Mouse (Mus musculus): ENCODE measurements around the gene Cdh24. TPM values are rescaled to one million over a fixed set of nuclear protein-coding genes. Genes with fewer than 3 reads are reported as not detected.

Gene Cdh24
- polyA plus RNA-seq, 2 experiments, result 0.13 to 1.4 TPM

GRCm38 (mm10) chr14:54610648-54611047, 30.5 kb downstream of the Cdh24 start:
- TF ChIP-seq CTCF (IDR thresholded peaks at IDR 0.05; ENCODE audit: low read depth) (no peak), EP300 (IDR thresholded peaks at IDR 0.05; ENCODE audit: low read depth) (no peak)
- Histone ChIP-seq H3K27me3 (ENCODE audit: control insufficient read depth, insufficient read depth, low read length) (no peaks in the 10 kb centered on the region), H3K27ac (no peak overlapping the region), H3K36me3 (replicated peaks; ENCODE audit: control insufficient read depth, insufficient read depth, low read depth) (peaks cover 15% of the 10 kb centered on the region), H3K9ac (replicated peaks) (no peak overlapping the region), H3K4me2 (ENCODE audit: low read depth) (no peak overlapping the region), H3K4me3 (ENCODE audit: insufficient read depth in 1 of 2, low read depth in 2 of 2, low read length in 2 of 2) (no peak overlapping the region), H3K9me3 (ENCODE audit: control insufficient read depth, low read length) (no peaks in the 10 kb centered on the region), H3K4me1 (replicated peaks; ENCODE audit: control insufficient read depth in 2 of 2, insufficient read depth in 2 of 2, low read length in 1 of 2) (peaks cover 0 to 5% of the 10 kb centered on the region in 2 experiments; a peak in 2 of 4 replicates)
- ATAC-seq (ENCODE audit: insufficient read depth) (no peak), DNase-seq (ENCODE audit: low read depth in 3 of 3, low spot score in 3 of 3) (no peak)
- WGBS (ENCODE audit: insufficient replicate concordance), result 74% methylated on average over 6 of the region's 6 CpGs

DNA sequence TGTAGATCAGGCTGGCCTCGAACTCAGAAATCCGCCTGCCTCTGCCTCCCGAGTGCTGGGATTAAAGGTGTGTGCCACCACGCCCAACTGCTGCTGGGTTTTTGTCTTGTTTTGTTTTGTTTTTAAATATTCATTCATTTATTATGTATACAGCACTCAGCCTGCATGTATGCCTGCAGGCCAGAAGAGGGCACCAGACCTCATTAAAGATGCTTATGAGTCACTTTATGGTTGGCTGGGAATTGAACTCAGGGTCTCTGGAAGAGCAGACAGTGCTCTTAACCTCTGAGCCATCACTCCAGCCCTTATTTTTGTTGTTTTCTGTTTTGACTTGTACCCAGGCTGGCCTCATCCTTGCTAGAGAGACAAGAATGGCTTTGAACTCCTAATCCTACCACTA, 31.2 kb downstream of the Cdh24 start:
- 39% methylated on average over 4 of the region's 4 CpGs for WGBS (ENCODE audit: insufficient replicate concordance)
- H3K36me3 ChIP-seq (replicated peaks; ENCODE audit: control insufficient read depth, insufficient read depth, low read depth), result peaks cover 10% of the 10 kb centered on the region
- H3K4me3 ChIP-seq (ENCODE audit: insufficient read depth in 1 of 2, low read depth in 2 of 2, low read length in 2 of 2), result no peak overlapping the region
- no peaks in the 10 kb centered on the region for H3K9me3 ChIP-seq (ENCODE audit: control insufficient read depth, low read length)
- no peak overlapping the region for H3K9ac ChIP-seq (replicated peaks)
- H3K27ac ChIP-seq, result no peak overlapping the region
- DNase-seq (ENCODE audit: low read depth in 3 of 3, low spot score in 3 of 3), result no peak
- H3K27me3 ChIP-seq (ENCODE audit: control insufficient read depth, insufficient read depth, low read length), result no peaks in the 10 kb centered on the region
- TF ChIP-seq EP300 (IDR thresholded peaks at IDR 0.05; ENCODE audit: low read depth) (no peak), CTCF (IDR thresholded peaks at IDR 0.05; ENCODE audit: low read depth) (peak; percentile 79)
- H3K4me2 ChIP-seq (ENCODE audit: low read depth), result no peak overlapping the region
- no peak for ATAC-seq (ENCODE audit: insufficient read depth)
- H3K4me1 ChIP-seq (replicated peaks; ENCODE audit: control insufficient read depth in 2 of 2, insufficient read depth in 2 of 2, low read length in 1 of 2), result peaks cover 5 to 8% of the 10 kb centered on the region in 2 experiments

DNA sequence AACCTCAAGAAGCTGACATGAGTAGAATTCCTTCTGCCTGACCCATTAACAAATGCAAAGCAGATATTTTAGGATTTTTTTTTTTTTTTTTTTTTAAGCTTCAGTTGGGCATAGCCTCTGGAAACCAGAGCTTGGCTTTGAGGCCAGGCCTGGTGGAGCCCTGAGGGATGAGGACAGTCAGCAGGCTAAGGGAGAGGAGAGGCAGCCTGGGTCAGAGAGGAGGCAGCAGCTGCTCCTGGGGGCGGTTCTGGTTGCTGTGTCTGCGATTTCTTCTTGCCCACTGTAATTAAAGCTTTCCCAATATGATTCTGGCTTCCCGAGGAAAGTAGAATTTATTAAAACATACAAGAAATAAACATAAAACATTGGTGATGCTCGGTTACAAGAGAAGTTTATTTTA, 31.9 kb downstream of the Cdh24 start:
- Histone ChIP-seq H3K4me2 (ENCODE audit: low read depth) (no peak overlapping the region), H3K4me3 (ENCODE audit: insufficient read depth in 1 of 2, low read depth in 2 of 2, low read length in 2 of 2) (no peak overlapping the region), H3K27ac (no peak overlapping the region), H3K36me3 (replicated peaks; ENCODE audit: control insufficient read depth, insufficient read depth, low read depth) (peaks cover 8% of the 10 kb centered on the region; the same call in 1 of the 2 replicates), H3K4me1 (replicated peaks; ENCODE audit: control insufficient read depth in 2 of 2, insufficient read depth in 2 of 2, low read length in 1 of 2) (peaks cover 10 to 13% of the 10 kb centered on the region in 2 experiments), H3K27me3 (ENCODE audit: control insufficient read depth, insufficient read depth, low read length) (no peaks in the 10 kb centered on the region), H3K9ac (replicated peaks) (no peak overlapping the region), H3K9me3 (ENCODE audit: control insufficient read depth, low read length) (no peaks in the 10 kb centered on the region)
- ATAC-seq (ENCODE audit: insufficient read depth) (no peak), DNase-seq (ENCODE audit: low read depth in 3 of 3, low spot score in 3 of 3) (no peak)
- 75% methylated on average over 4 of the region's 4 CpGs for WGBS (ENCODE audit: insufficient replicate concordance)
- TF ChIP-seq CTCF (IDR thresholded peaks at IDR 0.05; ENCODE audit: low read depth) (no peak), EP300 (IDR thresholded peaks at IDR 0.05; ENCODE audit: low read depth) (no peak)

- no peak for TF ChIP-seq CTCF (IDR thresholded peaks at IDR 0.05; ENCODE audit: low read depth)
- TF ChIP-seq EP300 (IDR thresholded peaks at IDR 0.05; ENCODE audit: low read depth), result no peak
- 67% methylated on average over 8 of the region's 8 CpGs for WGBS (ENCODE audit: insufficient replicate concordance)
- Histone ChIP-seq H3K27me3 (ENCODE audit: control insufficient read depth, insufficient read depth, low read length) (no peaks in the 10 kb centered on the region), H3K27ac (no peak overlapping the region), H3K4me3 (ENCODE audit: insufficient read depth in 1 of 2, low read depth in 2 of 2, low read length in 2 of 2) (no peak overlapping the region), H3K4me1 (replicated peaks; ENCODE audit: control insufficient read depth in 2 of 2, insufficient read depth in 2 of 2, low read length in 1 of 2) (peaks cover 24 to 25% of the 10 kb centered on the region in 2 experiments), H3K9ac (replicated peaks) (no peak overlapping the region), H3K9me3 (ENCODE audit: control insufficient read depth, low read length) (no peaks in the 10 kb centered on the region), H3K4me2 (ENCODE audit: low read depth) (no peak overlapping the region), H3K36me3 (replicated peaks; ENCODE audit: control insufficient read depth, insufficient read depth, low read depth) (no peaks in the 10 kb centered on the region)
- ATAC-seq (ENCODE audit: insufficient read depth), result no peak
- no peak for DNase-seq (ENCODE audit: low read depth in 3 of 3, low spot score in 3 of 3)
These were observed 33.9 kb downstream of the Cdh24 start for GRCm38 (mm10) chr14:54607226-54607625.

GRCm38 (mm10) chr14:54605752-54606321, 35.3 kb downstream of the Cdh24 start, which contains the start of gene 4931414P19Rik:
4931414P19Rik (minus strand) TSS chr14:54605993.
- peaks cover 27 to 31% of the 10 kb centered on the region in 2 experiments for H3K4me1 ChIP-seq (replicated peaks; ENCODE audit: control insufficient read depth in 2 of 2, insufficient read depth in 2 of 2, low read length in 1 of 2)
- H3K4me3 ChIP-seq (ENCODE audit: insufficient read depth in 1 of 2, low read depth in 2 of 2, low read length in 2 of 2), result peak within 1 kb of the TSS; percentile 65 to 75
- WGBS (ENCODE audit: insufficient replicate concordance), result under 1% methylated on average over 39 of the region's 39 CpGs

More at GRCm38 (mm10) chr14:54605752-54606321, 35.3 kb downstream of the Cdh24 start, which contains the start of gene 4931414P19Rik:
- Histone ChIP-seq H3K9me3 (ENCODE audit: control insufficient read depth, low read length) (no peaks in the 10 kb centered on the region), H3K4me2 (ENCODE audit: low read depth) (peak within 1 kb of the TSS; percentile 74), H3K9ac (replicated peaks) (peak within 1 kb of the TSS; percentile 72), H3K27ac (peak within 1 kb of the TSS; percentile 59), H3K36me3 (replicated peaks; ENCODE audit: control insufficient read depth, insufficient read depth, low read depth) (no peaks in the 10 kb centered on the region), H3K27me3 (ENCODE audit: control insufficient read depth, insufficient read depth, low read length) (no peaks in the 10 kb centered on the region)
- DNase-seq (ENCODE audit: low read depth in 3 of 3, low spot score in 3 of 3), result peak; percentile 68 to 69 (median 68)
- no peak for TF ChIP-seq EP300 (IDR thresholded peaks at IDR 0.05; ENCODE audit: low read depth)
- 0 out of 2 replicates have a peak, but pooled peaks have one; percentile 5 for TF ChIP-seq CTCF (IDR thresholded peaks at IDR 0.05; ENCODE audit: low read depth)
- peak; percentile 39 for ATAC-seq (ENCODE audit: insufficient read depth)
